Mouse (Mus musculus): ENCODE data around the gene Rnf227. TPM values are rescaled to one million over a fixed set of nuclear protein-coding genes. Genes with fewer than 3 reads are reported as not detected.

The Rnf227 gene
- polyA plus RNA-seq (2012; rRNA removed), result 0.25 and 0.65 TPM in 2 replicates

GRCm38 (mm10) chr11:69340161-69341131 lies at the start of gene Rnf227:
Gene Rnf227 (plus strand): TSS chr11:69340461.
- WGBS, result 3% methylated on average over 99 of the region's 99 CpGs
- H3K27ac ChIP-seq (ENCODE audit: insufficient read depth, low read depth, low read length), result no peak within 1 kb of the TSS

GRCm38 (mm10) chr11:69291111-69291510 lies 49.1 kb upstream of the Rnf227 start:
- TF ChIP-seq CTCF (IDR thresholded peaks at IDR 0.05; ENCODE audit: extremely low read depth, insufficient read length, insufficient replicate concordance, low read depth, low read length), result no peak
- TF ChIP-seq POLR2A (IDR thresholded peaks at IDR 0.05; ENCODE audit: low read depth, low read length), result no peak
- H3K27me3 ChIP-seq (ENCODE audit: control insufficient read depth, insufficient read depth, low read length), result no peaks in the 10 kb centered on the region
- H3K36me3 ChIP-seq (ENCODE audit: control insufficient read depth, insufficient read depth, low read length), result no peaks in the 10 kb centered on the region
- no peaks in the 10 kb centered on the region for H3K4me1 ChIP-seq (ENCODE audit: control insufficient read depth, insufficient read depth, insufficient read length, low read length)
- H3K4me3 ChIP-seq (ENCODE audit: low read depth, low read length), result no peak overlapping the region
- H3K27ac ChIP-seq (ENCODE audit: insufficient read depth, low read depth, low read length), result no peak overlapping the region
- 93% methylated on average over 5 of the region's 5 CpGs for WGBS

More at GRCm38 (mm10) chr11:69340161-69341131, at the start of gene Rnf227:
- Histone ChIP-seq H3K36me3 (ENCODE audit: control insufficient read depth, insufficient read depth, low read length) (peaks cover 20% of the 10 kb centered on the region), H3K4me3 (ENCODE audit: low read depth, low read length) (peak within 1 kb of the TSS; percentile 72), H3K27me3 (ENCODE audit: control insufficient read depth, insufficient read depth, low read length) (peaks cover 3% of the 10 kb centered on the region; the same call in 1 of the 2 replicates), H3K4me1 (ENCODE audit: control insufficient read depth, insufficient read depth, insufficient read length, low read length) (peaks cover 10% of the 10 kb centered on the region)
- TF ChIP-seq CTCF (IDR thresholded peaks at IDR 0.05; ENCODE audit: extremely low read depth, insufficient read length, insufficient replicate concordance, low read depth, low read length), result no peak
- TF ChIP-seq POLR2A (IDR thresholded peaks at IDR 0.05; ENCODE audit: low read depth, low read length), result no peak

- 90% methylated on average over 3 of the region's 3 CpGs for WGBS
- no peaks in the 10 kb centered on the region for H3K27me3 ChIP-seq (ENCODE audit: control insufficient read depth, insufficient read depth, low read length)
- H3K36me3 ChIP-seq (ENCODE audit: control insufficient read depth, insufficient read depth, low read length), result peaks cover 1% of the 10 kb centered on the region; the same call in 1 of the 2 replicates
- no peak overlapping the region for H3K4me3 ChIP-seq (ENCODE audit: low read depth, low read length)
- no peak overlapping the region for H3K27ac ChIP-seq (ENCODE audit: insufficient read depth, low read depth, low read length)
- no peak for TF ChIP-seq POLR2A (IDR thresholded peaks at IDR 0.05; ENCODE audit: low read depth, low read length)
- no peak for TF ChIP-seq CTCF (IDR thresholded peaks at IDR 0.05; ENCODE audit: extremely low read depth, insufficient read length, insufficient replicate concordance, low read depth, low read length)
- no peaks in the 10 kb centered on the region for H3K4me1 ChIP-seq (ENCODE audit: control insufficient read depth, insufficient read depth, insufficient read length, low read length)
These were observed 45.0 kb upstream of the Rnf227 start for GRCm38 (mm10) chr11:69295286-69295685.

- TF ChIP-seq POLR2A (IDR thresholded peaks at IDR 0.05; ENCODE audit: low read depth, low read length) (no peak), CTCF (IDR thresholded peaks at IDR 0.05; ENCODE audit: extremely low read depth, insufficient read length, insufficient replicate concordance, low read depth, low read length) (no peak)
- Histone ChIP-seq H3K27ac (ENCODE audit: insufficient read depth, low read depth, low read length) (no peak overlapping the region), H3K4me1 (ENCODE audit: control insufficient read depth, insufficient read depth, insufficient read length, low read length) (no peaks in the 10 kb centered on the region), H3K4me3 (ENCODE audit: low read depth, low read length) (no peak overlapping the region), H3K36me3 (ENCODE audit: control insufficient read depth, insufficient read depth, low read length) (peaks cover 5% of the 10 kb centered on the region; the same call in 1 of the 2 replicates), H3K27me3 (ENCODE audit: control insufficient read depth, insufficient read depth, low read length) (no peaks in the 10 kb centered on the region)
- 84% methylated on average over 2 of the region's 2 CpGs for WGBS
These were observed 42.5 kb upstream of the Rnf227 start for GRCm38 (mm10) chr11:69297799-69298198.

DNA sequence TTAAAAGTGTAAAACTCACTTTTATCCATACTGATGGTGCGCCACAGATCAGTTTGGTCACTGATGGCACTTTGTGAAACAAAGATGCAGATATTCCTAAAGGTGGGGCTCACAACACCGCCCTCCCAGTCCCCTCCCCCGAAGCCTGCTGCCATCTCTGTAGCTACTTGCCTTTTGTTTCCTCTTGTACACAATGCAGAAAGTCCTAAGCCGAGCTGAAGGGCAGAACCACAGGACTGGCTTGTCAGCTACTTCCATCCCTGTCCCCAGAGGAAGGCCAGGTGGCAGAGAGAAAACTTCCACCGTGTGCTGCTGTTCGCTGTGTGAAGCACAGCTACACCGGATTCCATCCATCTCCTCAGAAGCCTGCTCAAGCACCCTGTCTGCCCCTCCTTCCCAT lies 42.0 kb upstream of the Rnf227 start:
- Histone ChIP-seq H3K4me3 (ENCODE audit: low read depth, low read length) (no peak overlapping the region), H3K27me3 (ENCODE audit: control insufficient read depth, insufficient read depth, low read length) (no peaks in the 10 kb centered on the region), H3K36me3 (ENCODE audit: control insufficient read depth, insufficient read depth, low read length) (peaks cover 6% of the 10 kb centered on the region; the same call in 1 of the 2 replicates), H3K4me1 (ENCODE audit: control insufficient read depth, insufficient read depth, insufficient read length, low read length) (no peaks in the 10 kb centered on the region), H3K27ac (ENCODE audit: insufficient read depth, low read depth, low read length) (no peak overlapping the region)
- WGBS, result 79% methylated on average over 7 of the region's 7 CpGs
- TF ChIP-seq CTCF (IDR thresholded peaks at IDR 0.05; ENCODE audit: extremely low read depth, insufficient read length, insufficient replicate concordance, low read depth, low read length) (no peak), POLR2A (IDR thresholded peaks at IDR 0.05; ENCODE audit: low read depth, low read length) (no peak)

DNA sequence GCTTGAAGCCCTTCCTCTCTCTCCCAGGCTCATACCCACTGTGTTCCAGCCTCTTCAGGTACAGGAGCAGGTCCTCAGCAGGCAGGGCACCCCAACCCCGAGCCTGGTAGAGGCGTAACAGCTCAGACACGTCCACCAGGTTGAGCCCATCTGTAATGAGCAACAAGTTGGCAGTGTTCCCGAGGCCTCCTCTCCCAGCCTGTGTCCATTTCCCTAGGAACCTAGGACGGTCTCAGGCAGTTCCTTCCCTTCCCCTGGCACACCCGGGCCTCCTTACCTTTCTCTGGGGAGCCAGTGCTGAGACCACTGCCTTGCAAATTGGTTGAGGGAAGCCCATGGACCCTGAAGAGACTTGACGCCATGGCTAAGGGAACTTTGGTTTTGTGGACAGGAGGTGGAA lies 37.4 kb upstream of the Rnf227 start:
- Histone ChIP-seq H3K4me1 (ENCODE audit: control insufficient read depth, insufficient read depth, insufficient read length, low read length) (no peaks in the 10 kb centered on the region), H3K4me3 (ENCODE audit: low read depth, low read length) (no peak overlapping the region), H3K36me3 (ENCODE audit: control insufficient read depth, insufficient read depth, low read length) (peaks cover 15% of the 10 kb centered on the region), H3K27me3 (ENCODE audit: control insufficient read depth, insufficient read depth, low read length) (no peaks in the 10 kb centered on the region), H3K27ac (ENCODE audit: insufficient read depth, low read depth, low read length) (no peak overlapping the region)
- 87% methylated on average over 7 of the region's 7 CpGs for WGBS
- no peak for TF ChIP-seq POLR2A (IDR thresholded peaks at IDR 0.05; ENCODE audit: low read depth, low read length)
- no peak for TF ChIP-seq CTCF (IDR thresholded peaks at IDR 0.05; ENCODE audit: extremely low read depth, insufficient read length, insufficient replicate concordance, low read depth, low read length)

- WGBS, result 93% methylated on average over 9 of the region's 9 CpGs
- no peak overlapping the region for H3K27ac ChIP-seq (ENCODE audit: insufficient read depth, low read depth, low read length)
- H3K4me1 ChIP-seq (ENCODE audit: control insufficient read depth, insufficient read depth, insufficient read length, low read length), result no peaks in the 10 kb centered on the region
- TF ChIP-seq CTCF (IDR thresholded peaks at IDR 0.05; ENCODE audit: extremely low read depth, insufficient read length, insufficient replicate concordance, low read depth, low read length) (no peak), POLR2A (IDR thresholded peaks at IDR 0.05; ENCODE audit: low read depth, low read length) (no peak)
- no peaks in the 10 kb centered on the region for H3K27me3 ChIP-seq (ENCODE audit: control insufficient read depth, insufficient read depth, low read length)
- H3K36me3 ChIP-seq (ENCODE audit: control insufficient read depth, insufficient read depth, low read length), result peaks cover 29% of the 10 kb centered on the region
- H3K4me3 ChIP-seq (ENCODE audit: low read depth, low read length), result no peak overlapping the region
These were observed 35.0 kb upstream of the Rnf227 start for GRCm38 (mm10) chr11:69305291-69305690.

All from small intestine, adult 2 months (tissue).